Mouse (Mus musculus): Measurements from ENCODE around the gene Ptpn13.

The Ptpn13 gene

GRCm38 (mm10) chr5:103424678-103425319 is at the start of gene Ptpn13:
TSS of gene Ptpn13 (plus strand) at chr5:103425192.
- DNase-seq (ENCODE audit: low spot score in 2 of 2) = peak; percentile 85 to 88

- DNase-seq (ENCODE audit: low spot score in 2 of 2) = no peak
Measured at GRCm38 (mm10) chr5:103375226-103375625, 49.8 kb upstream of the Ptpn13 start.

GRCm38 (mm10) chr5:103376354-103377295 is 48.4 kb upstream of the Ptpn13 start:
- DNase-seq (ENCODE audit: low spot score in 2 of 2) = no peak

- DNase-seq (ENCODE audit: low spot score in 2 of 2) = no peak
Measured at GRCm38 (mm10) chr5:103377493-103378130, 47.4 kb upstream of the Ptpn13 start.

- DNase-seq (ENCODE audit: low spot score in 2 of 2) = no peak
Measured at GRCm38 (mm10) chr5:103380785-103381527, 44.0 kb upstream of the Ptpn13 start.

- no peak for DNase-seq (ENCODE audit: low spot score in 2 of 2)
Measured at GRCm38 (mm10) chr5:103382951-103383350, 42.0 kb upstream of the Ptpn13 start.

- no peak for DNase-seq (ENCODE audit: low spot score in 2 of 2)
Measured at GRCm38 (mm10) chr5:103384021-103384420, 41.0 kb upstream of the Ptpn13 start.

GRCm38 (mm10) chr5:103387540-103388026 is 37.4 kb upstream of the Ptpn13 start:
- DNase-seq (ENCODE audit: low spot score in 2 of 2) = no peak

GRCm38 (mm10) chr5:103389415-103389814 is 35.6 kb upstream of the Ptpn13 start:
- no peak for DNase-seq (ENCODE audit: low spot score in 2 of 2)

- DNase-seq (ENCODE audit: low spot score in 2 of 2) = no peak
Measured at GRCm38 (mm10) chr5:103393220-103393619, 31.8 kb upstream of the Ptpn13 start.

GRCm38 (mm10) chr5:103393752-103394151 is 31.2 kb upstream of the Ptpn13 start:
- DNase-seq (ENCODE audit: low spot score in 2 of 2) = no peak

GRCm38 (mm10) chr5:103395683-103396082 is 29.3 kb upstream of the Ptpn13 start:
- no peak for DNase-seq (ENCODE audit: low spot score in 2 of 2)

- no peak for DNase-seq (ENCODE audit: low spot score in 2 of 2)
Measured at GRCm38 (mm10) chr5:103397429-103397828, 27.6 kb upstream of the Ptpn13 start.

- DNase-seq (ENCODE audit: low spot score in 2 of 2) = no peak
Measured at GRCm38 (mm10) chr5:103404213-103404968, 20.6 kb upstream of the Ptpn13 start.

GRCm38 (mm10) chr5:103405921-103406320 is 19.1 kb upstream of the Ptpn13 start:
- no peak for DNase-seq (ENCODE audit: low spot score in 2 of 2)

- no peak for DNase-seq (ENCODE audit: low spot score in 2 of 2)
Measured at GRCm38 (mm10) chr5:103412020-103412747, 12.8 kb upstream of the Ptpn13 start.

- DNase-seq (ENCODE audit: low spot score in 2 of 2) = no peak
Measured at GRCm38 (mm10) chr5:103414542-103414941, 10.4 kb upstream of the Ptpn13 start.

- no peak for DNase-seq (ENCODE audit: low spot score in 2 of 2)
Measured at GRCm38 (mm10) chr5:103418009-103418408, 7.0 kb upstream of the Ptpn13 start.

GRCm38 (mm10) chr5:103418886-103419285 is 6.1 kb upstream of the Ptpn13 start:
- no peak for DNase-seq (ENCODE audit: low spot score in 2 of 2)

- DNase-seq (ENCODE audit: low spot score in 2 of 2) = no peak
Measured at GRCm38 (mm10) chr5:103420568-103420967, 4.4 kb upstream of the Ptpn13 start.
